Mouse (Mus musculus): ENCODE data around the gene Hoxd11.

The Hoxd11 gene

GRCm38 (mm10) chr2:74726973-74727639, 47.7 kb downstream of the Hoxd11 start:
- no peak for ATAC-seq (ENCODE audit: insufficient number of reproducible peaks, low FRiP score, low TSS enrichment)

DNA sequence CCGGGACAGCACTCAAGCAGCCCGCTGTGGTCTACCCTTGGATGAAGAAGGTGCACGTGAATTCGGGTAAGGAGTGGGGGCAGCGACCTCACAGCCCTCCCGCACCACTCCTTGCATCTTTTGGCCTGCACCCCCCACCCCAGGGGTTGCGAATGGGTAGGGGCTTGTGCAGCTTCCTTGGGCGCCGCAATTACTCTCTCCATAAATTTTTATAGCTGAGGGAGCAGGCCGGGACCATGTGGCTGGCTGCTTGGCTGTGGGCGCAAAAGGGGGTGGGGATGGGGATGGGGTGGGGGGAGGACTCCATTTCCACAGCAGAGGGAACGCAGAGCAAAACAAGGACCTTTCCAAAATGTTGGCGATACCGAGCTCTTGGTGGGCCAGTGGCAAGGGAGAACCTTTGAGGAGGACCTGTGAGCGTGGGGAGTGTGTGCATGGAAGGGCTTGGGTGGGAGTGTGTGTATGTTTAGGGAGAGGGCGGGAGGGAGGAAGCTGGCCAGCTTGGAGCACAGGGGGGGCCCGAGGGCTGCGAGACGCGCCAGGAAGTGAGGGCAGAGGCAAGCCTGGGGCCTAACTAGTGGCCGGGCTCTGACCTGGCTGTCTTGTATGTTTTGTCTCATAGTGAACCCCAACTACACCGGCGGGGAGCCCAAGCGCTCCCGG, 48.4 kb downstream of the Hoxd11 start:
- no peak for ATAC-seq (ENCODE audit: insufficient number of reproducible peaks, low FRiP score, low TSS enrichment)

DNA sequence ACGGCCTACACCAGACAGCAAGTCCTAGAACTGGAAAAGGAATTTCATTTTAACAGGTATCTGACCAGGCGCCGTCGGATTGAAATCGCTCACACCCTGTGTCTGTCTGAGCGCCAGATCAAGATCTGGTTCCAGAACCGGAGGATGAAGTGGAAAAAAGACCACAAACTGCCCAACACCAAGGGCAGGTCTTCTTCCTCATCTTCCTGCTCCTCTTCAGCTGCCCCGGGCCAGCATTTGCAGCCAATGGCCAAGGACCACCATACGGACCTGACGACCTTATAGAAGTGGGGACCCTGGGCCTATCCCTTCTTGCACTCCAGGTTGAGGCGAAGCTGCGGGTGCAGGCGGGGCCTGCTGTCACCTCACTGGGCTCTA, 48.9 kb downstream of the Hoxd11 start:
- ATAC-seq (ENCODE audit: insufficient number of reproducible peaks, low FRiP score, low TSS enrichment): no peak

- no peak for ATAC-seq (ENCODE audit: insufficient number of reproducible peaks, low FRiP score, low TSS enrichment)
Observed at GRCm38 (mm10) chr2:74730331-74730730, 51.0 kb downstream of the Hoxd11 start.

- ATAC-seq (ENCODE audit: insufficient number of reproducible peaks, low FRiP score, low TSS enrichment): no peak
Observed at GRCm38 (mm10) chr2:74731055-74731454, 51.7 kb downstream of the Hoxd11 start.

DNA sequence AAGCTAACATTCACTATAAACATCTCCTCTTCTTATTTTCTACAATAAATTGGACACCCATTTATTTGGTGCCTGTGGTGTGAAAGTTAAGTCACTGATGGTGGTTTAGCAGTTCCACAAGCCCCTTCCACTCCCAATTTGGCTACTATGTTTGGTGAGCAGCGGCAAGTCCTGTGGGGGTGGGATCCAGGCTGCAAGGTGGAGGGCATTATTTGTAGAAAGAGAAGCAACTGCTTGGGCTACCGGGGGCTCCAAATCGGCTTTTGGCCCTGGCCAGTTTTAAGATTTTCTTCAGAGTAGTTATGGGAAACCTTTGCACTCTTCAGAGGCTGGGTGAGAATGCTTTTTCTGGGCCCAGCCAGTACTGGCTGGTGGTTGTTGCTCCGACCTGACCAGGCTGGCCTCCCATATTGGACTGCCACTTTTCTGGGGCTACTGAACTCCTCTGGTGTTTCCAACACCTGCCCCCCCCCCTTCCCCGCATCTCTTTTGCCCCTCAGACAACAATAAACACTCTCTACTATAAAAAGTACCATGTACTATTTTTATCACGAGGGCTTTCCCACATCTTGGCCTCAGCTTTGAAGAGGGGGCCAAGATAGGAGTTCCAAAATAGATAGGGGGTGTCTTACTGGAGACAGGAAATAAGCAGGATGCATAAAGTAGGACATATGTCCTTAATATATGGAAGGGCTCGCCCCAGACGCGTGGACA, 52.6 kb downstream of the Hoxd11 start:
- ATAC-seq (ENCODE audit: insufficient number of reproducible peaks, low FRiP score, low TSS enrichment): no peak

GRCm38 (mm10) chr2:74732513-74733316, 53.4 kb downstream of the Hoxd11 start:
- no peak for ATAC-seq (ENCODE audit: insufficient number of reproducible peaks, low FRiP score, low TSS enrichment)

- ATAC-seq (ENCODE audit: insufficient number of reproducible peaks, low FRiP score, low TSS enrichment): no peak
Observed at GRCm38 (mm10) chr2:74733317-74733661, 53.9 kb downstream of the Hoxd11 start.

GRCm38 (mm10) chr2:74733765-74734164, 54.4 kb downstream of the Hoxd11 start:
- no peak for ATAC-seq (ENCODE audit: insufficient number of reproducible peaks, low FRiP score, low TSS enrichment)

- no peak for ATAC-seq (ENCODE audit: insufficient number of reproducible peaks, low FRiP score, low TSS enrichment)
Observed at GRCm38 (mm10) chr2:74734451-74734850, 55.1 kb downstream of the Hoxd11 start.

- ATAC-seq (ENCODE audit: insufficient number of reproducible peaks, low FRiP score, low TSS enrichment): no peak
Observed at GRCm38 (mm10) chr2:74734996-74735811, 55.8 kb downstream of the Hoxd11 start.

- ATAC-seq (ENCODE audit: insufficient number of reproducible peaks, low FRiP score, low TSS enrichment): no peak
Observed at GRCm38 (mm10) chr2:74735851-74736687, 56.7 kb downstream of the Hoxd11 start.
